Mouse (Mus musculus) liver, postnatal 0 days (tissue): ENCODE data around the gene Borcs8.

Experiments
- CTCF ChIP-seq: sonication (generic); IDR thresholded peaks from 2 replicates; pipeline ENCODE4 v1.5.1; 2016; ENCODE audit warnings: antibody characterized with exemption, low read depth
- EP300 ChIP-seq: IDR thresholded peaks from 2 replicates; pipeline ENCODE4 v1.6.1; 2016; ENCODE audit warnings: antibody characterized with exemption, low read depth, mild to moderate bottlenecking

- TF ChIP-seq CTCF (no peak), EP300 (no peak)
These were observed 32.9 kb downstream of the Borcs8 start, which contains the start of gene Tmem161a for GRCm38 (mm10) chr8:70172043-70172681.
